Mouse (Mus musculus) liver, embryonic 12.5 days (tissue): ENCODE results near the gene Olfr118. TPM values are rescaled to one million over a fixed set of nuclear protein-coding genes. Genes with fewer than 3 reads are reported as not detected.
"Not testable (repeated sequence)": the region's sequence is repeated elsewhere in the genome, so short reads cannot be mapped to it uniquely, and the experiment has no call there.

Experiments
- ATAC-seq: fragments of 200-750 bp; cut with Nextera tagmentation; 2 replicates; pipeline ENCODE4 v1.8.0; 2017; ENCODE audit warnings: moderate number of reproducible peaks, mild to moderate bottlenecking, moderate library complexity
- H3K27ac ChIP-seq: fragments of 300-500 bp; sonication (generic); 2 replicates; pipeline ENCODE4 v1.5.1; 2016; ENCODE audit warnings: mild to moderate bottlenecking
- H3K27me3 ChIP-seq: fragments of 300-500 bp; sonication (generic); replicated peaks from 2 replicates; pipeline ENCODE4 v1.6.1; 2016; ENCODE audit warnings: mild to moderate bottlenecking, moderate library complexity
- H3K36me3 ChIP-seq: fragments of 300-500 bp; sonication (generic); 2 replicates; pipeline ENCODE4 v1.6.1; 2016; ENCODE audit warnings: mild to moderate bottlenecking, moderate library complexity
- H3K4me1 ChIP-seq: fragments of 300-500 bp; sonication (generic); 2 replicates; pipeline ENCODE4 v1.6.1; 2016
- H3K4me2 ChIP-seq: fragments of 300-500 bp; sonication (generic); 2 replicates; pipeline ENCODE4 v1.6.1; 2016; ENCODE audit warnings: mild to moderate bottlenecking, moderate library complexity
- H3K4me3 ChIP-seq: fragments of 300-500 bp; sonication (generic); 2 replicates; pipeline ENCODE4 v1.5.1; 2016; ENCODE audit warnings: mild to moderate bottlenecking, moderate library complexity
- H3K9ac ChIP-seq: fragments of 300-500 bp; sonication (generic); 2 replicates; pipeline ENCODE4 v1.6.1; 2016; ENCODE audit warnings: mild to moderate bottlenecking, moderate library complexity
- H3K9me3 ChIP-seq: fragments of 300-500 bp; sonication (generic); replicated peaks from 2 replicates; pipeline ENCODE4 v1.6.1; 2016; ENCODE audit warnings: mild to moderate bottlenecking, moderate library complexity
- WGBS: fragments of 180-500 bp; shearing (Covaris S2); methylation state at CpG from one replicate; pipeline ENCODE4 v1.1.7; 2016; ENCODE audit not compliant: insufficient replicate concordance; 5-methylcytosine and 5-hydroxymethylcytosine counted together
- polyA plus RNA-seq: library from polyadenylated mRNA; unstranded; fragments of >200 nt; fragmentation: Nextera tagmentation; extraction: Ambion mirVana; gene quantifications from 2 replicates; pipeline ENCODE4 v1.2.1, GENCODE M21; 2016

The Olfr118 gene
- not detected in 2 replicates for polyA plus RNA-seq

DNA sequence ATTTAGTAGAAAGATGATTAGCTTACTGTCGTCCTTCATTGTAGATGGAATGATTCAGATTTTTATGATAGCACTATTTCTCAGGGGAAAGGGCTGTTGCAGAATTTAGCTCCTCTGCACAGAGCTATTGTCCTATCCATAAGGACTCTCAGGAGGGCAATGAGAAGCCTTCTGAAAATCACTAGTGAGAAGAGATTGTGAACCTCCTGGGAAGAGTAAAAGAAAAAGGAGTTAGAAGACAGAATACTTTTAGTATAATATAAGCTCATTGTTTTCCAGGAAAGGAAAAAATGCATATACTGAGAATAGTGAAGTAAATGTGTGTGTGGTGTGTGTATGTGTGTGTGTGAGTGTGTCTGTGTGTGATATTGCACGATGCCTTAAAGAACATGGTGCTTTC lies at the start of gene Olfr118:
Olfr118 (plus strand) TSS at position 301 of the 400 bp plus-strand sequence.
- Histone ChIP-seq H3K9ac (no peak within 1 kb of the TSS), H3K36me3 (no peaks in the 10 kb centered on the region), H3K27me3 (no peaks in the 10 kb centered on the region), H3K27ac (no peak within 1 kb of the TSS), H3K4me3 (no peak within 1 kb of the TSS), H3K4me1 (no peaks in the 10 kb centered on the region), H3K9me3 (no peaks in the 10 kb centered on the region), H3K4me2 (no peak within 1 kb of the TSS)
- no peak for ATAC-seq
- WGBS: 41% methylated on average over 2 of the region's 2 CpGs

DNA sequence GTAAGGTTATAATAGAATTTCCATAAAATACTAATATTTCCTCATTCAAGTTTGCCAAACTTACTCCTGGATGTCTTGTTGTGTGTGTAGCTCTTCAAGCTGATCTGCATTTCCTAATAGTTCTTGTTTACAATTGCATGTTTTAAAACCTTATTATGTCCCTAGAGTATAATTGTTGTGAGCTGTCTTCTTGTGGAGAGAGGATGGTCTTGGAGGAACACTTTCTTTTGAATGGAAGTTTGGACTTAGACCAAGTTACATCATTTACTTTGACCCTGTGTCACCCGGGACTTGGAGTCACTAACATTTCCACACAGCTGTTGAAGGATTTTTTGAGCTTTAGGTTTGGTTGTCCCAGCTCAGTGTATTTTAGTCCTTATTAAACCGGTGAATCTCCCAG lies 39.8 kb upstream of the Olfr118 start, which contains the start of the genes Olfr115 and Olfr116:
Olfr115 (minus strand) TSS at position 101 of the 400 bp plus-strand sequence.
Olfr116 (minus strand) TSS at position 191 of the 400 bp plus-strand sequence.
- H3K4me1 ChIP-seq: no peaks in the 10 kb centered on the region
- no peak for ATAC-seq
- no peak within 1 kb of the TSS for H3K27ac ChIP-seq
- H3K36me3 ChIP-seq: no peaks in the 10 kb centered on the region
- 0 out of 2 replicates have a peak, but pooled peaks cover 8% of the 10 kb centered on the region for H3K9me3 ChIP-seq
- no peak within 1 kb of the TSS for H3K9ac ChIP-seq
- 66% methylated on average over 2 of the region's 2 CpGs for WGBS
- no peaks in the 10 kb centered on the region for H3K27me3 ChIP-seq
- H3K4me3 ChIP-seq: no peak within 1 kb of the TSS
- H3K4me2 ChIP-seq: no peak within 1 kb of the TSS

DNA sequence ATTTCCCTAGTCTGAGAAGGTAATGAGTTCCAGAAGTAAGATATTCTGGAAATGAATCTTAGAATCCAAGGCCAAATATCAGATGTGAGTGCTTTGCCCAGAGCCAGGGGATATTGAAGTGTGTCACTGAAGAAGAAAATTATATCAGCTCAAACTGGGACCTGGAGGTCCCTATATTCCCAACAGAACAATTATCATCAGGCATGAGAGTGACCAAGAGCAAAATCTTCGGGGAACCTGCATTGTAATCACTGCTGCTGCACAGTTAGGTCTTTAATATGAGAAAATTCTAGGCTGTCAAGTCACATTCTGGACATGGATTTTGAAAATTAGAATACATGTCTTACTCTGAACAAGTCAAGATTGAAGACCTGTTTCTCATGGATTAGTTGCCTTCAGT lies 3.1 kb upstream of the Olfr118 start, which contains the start of gene Olfr117:
Olfr117 (minus strand) TSS at position 101 of the 400 bp plus-strand sequence.
- no peaks in the 10 kb centered on the region for H3K4me1 ChIP-seq
- WGBS: 43% methylated on average over 1 of the region's 1 CpGs
- ATAC-seq: no peak

DNA sequence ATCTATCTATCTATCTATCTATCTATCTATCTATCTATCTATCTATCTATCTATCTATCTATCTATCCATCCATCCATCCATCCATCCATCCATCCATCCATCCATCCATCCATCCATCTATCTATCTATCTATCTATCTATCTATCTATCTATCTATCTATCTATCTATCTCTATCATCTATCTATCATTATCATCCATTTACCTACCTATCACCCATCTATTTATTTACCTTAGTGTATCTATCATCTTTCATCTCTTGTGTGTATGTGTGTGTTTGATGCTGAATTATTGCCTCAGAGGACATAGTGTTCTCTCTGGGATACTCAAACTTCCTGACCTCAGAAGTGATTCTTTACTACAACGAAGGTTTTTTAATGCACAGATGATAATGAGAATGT lies 29.5 kb downstream of the Olfr118 start, which contains the start of gene Olfr119:
Olfr119 (plus strand) TSS at position 301 of the 400 bp plus-strand sequence.
- H3K4me1 ChIP-seq, H3K9me3 ChIP-seq, H3K27me3 ChIP-seq, H3K4me3 ChIP-seq, ATAC-seq, H3K4me2 ChIP-seq, H3K27ac ChIP-seq, H3K36me3 ChIP-seq, H3K9ac ChIP-seq: not testable (repeated sequence)
- 33% methylated on average over 1 of the region's 1 CpGs for WGBS

More for the DNA sequence above, 3.1 kb upstream of the Olfr118 start, which contains the start of gene Olfr117:
- Histone ChIP-seq H3K27me3 (no peaks in the 10 kb centered on the region), H3K9me3 (no peaks in the 10 kb centered on the region), H3K36me3 (no peaks in the 10 kb centered on the region), H3K9ac (no peak within 1 kb of the TSS), H3K27ac (no peak within 1 kb of the TSS), H3K4me3 (no peak within 1 kb of the TSS), H3K4me2 (no peak within 1 kb of the TSS)

DNA sequence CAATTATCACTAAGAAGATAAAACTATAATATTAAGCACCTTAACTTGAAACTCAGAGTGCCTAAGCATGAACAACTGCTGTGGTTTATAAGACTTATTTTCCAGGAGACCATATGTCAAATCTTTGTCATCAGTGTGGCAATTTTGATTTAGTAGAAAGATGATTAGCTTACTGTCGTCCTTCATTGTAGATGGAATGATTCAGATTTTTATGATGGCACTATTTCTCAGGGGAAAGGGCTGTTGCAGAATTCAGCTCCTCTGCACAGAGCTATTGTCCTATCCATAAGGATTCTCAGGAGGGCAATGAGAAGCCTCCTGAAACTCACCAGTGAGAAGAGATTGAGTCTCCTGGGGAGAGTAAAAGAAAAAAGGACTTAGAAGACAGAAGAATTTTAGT lies 54.7 kb downstream of the Olfr118 start, which contains the start of gene Olfr120:
Olfr120 (plus strand) TSS at position 301 of the 400 bp plus-strand sequence.
- no peak within 1 kb of the TSS for H3K4me2 ChIP-seq
- no peak within 1 kb of the TSS for H3K4me3 ChIP-seq
- no peaks in the 10 kb centered on the region for H3K9me3 ChIP-seq
- 37% methylated on average over 1 of the region's 1 CpGs for WGBS
- no peaks in the 10 kb centered on the region for H3K27me3 ChIP-seq
- H3K4me1 ChIP-seq: no peaks in the 10 kb centered on the region
- no peak within 1 kb of the TSS for H3K9ac ChIP-seq
- H3K36me3 ChIP-seq: no peaks in the 10 kb centered on the region
- H3K27ac ChIP-seq: no peak within 1 kb of the TSS
- no peak for ATAC-seq

Other genes with a start within 250 kb of the Olfr118 start
- not detected in 2 replicates for gene Olfr108, start 221.5 kb upstream of the Olfr118 start, polyA plus RNA-seq
- not detected in 2 replicates for gene Olfr109, start 208.1 kb upstream of the Olfr118 start, polyA plus RNA-seq
- not detected in 2 replicates for gene H2-M2, start 183.4 kb upstream of the Olfr118 start, polyA plus RNA-seq
- not detected in 2 replicates for gene Olfr110, start 174.5 kb upstream of the Olfr118 start, polyA plus RNA-seq
- gene Olfr111, start 159.0 kb upstream of the Olfr118 start, polyA plus RNA-seq: not detected in 2 replicates
- gene Olfr112, start 97.5 kb upstream of the Olfr118 start, polyA plus RNA-seq: not detected in 2 replicates
- not detected in 2 replicates for gene Olfr113, start 89.3 kb upstream of the Olfr118 start, polyA plus RNA-seq
- gene Olfr114, start 74.2 kb upstream of the Olfr118 start, polyA plus RNA-seq: not detected in 2 replicates
- gene Olfr115, start 39.9 kb upstream of the Olfr118 start, polyA plus RNA-seq: not detected in 2 replicates
- gene Olfr116, start 39.8 kb upstream of the Olfr118 start, polyA plus RNA-seq: not detected in 2 replicates
- not detected in 2 replicates for gene Olfr117, start 3.2 kb upstream of the Olfr118 start, polyA plus RNA-seq
- not detected in 2 replicates for gene Olfr119, start 29.6 kb downstream of the Olfr118 start, polyA plus RNA-seq
- gene Olfr120, start 54.8 kb downstream of the Olfr118 start, polyA plus RNA-seq: not detected in 2 replicates
- not detected in 2 replicates for gene Olfr121, start 81.9 kb downstream of the Olfr118 start, polyA plus RNA-seq
- gene Olfr122, start 101.6 kb downstream of the Olfr118 start, polyA plus RNA-seq: not detected in 2 replicates
- not detected in 2 replicates for gene Olfr123, start 126.5 kb downstream of the Olfr118 start, polyA plus RNA-seq
- gene Olfr124, start 132.9 kb downstream of the Olfr118 start, polyA plus RNA-seq: not detected in 2 replicates
- not detected in 2 replicates for gene Olfr125, start 166.0 kb downstream of the Olfr118 start, polyA plus RNA-seq
- not detected in 2 replicates for gene Olfr126, start 180.5 kb downstream of the Olfr118 start, polyA plus RNA-seq
- gene Olfr127, start 233.4 kb downstream of the Olfr118 start, polyA plus RNA-seq: not detected in 2 replicates